Mouse (Mus musculus) frontal cortex, adult 2 months (tissue): Measurements from ENCODE around the gene Vmn1r20. TPM values are rescaled to one million over a fixed set of nuclear protein-coding genes. Genes with fewer than 3 reads are reported as not detected.
A peak's percentile ranks its signal among the peaks of the same experiment; 100 is the strongest.
"Not testable (repeated sequence)": the region's sequence is repeated elsewhere in the genome, so short reads cannot be mapped to it uniquely, and the experiment has no call there.

Source experiments
- DNase-seq, 2 experiments: peaks; one replicate each; pipeline ENCODE4 v3.0.0; 2022; ENCODE audit warnings: low spot score in 1 of 2; ENCODE audit errors: extremely low spot score in 1 of 2
- polyA plus RNA-seq: library from polyadenylated mRNA; depleted of rRNA; stranded (reverse); fragments of >200 nt; gene quantifications from 2 replicates; pipeline ENCODE4 v1.2.3, GENCODE M21; 2012; rRNA removed

Vmn1r20 gene
- not detected in 2 replicates for polyA plus RNA-seq

DNA sequence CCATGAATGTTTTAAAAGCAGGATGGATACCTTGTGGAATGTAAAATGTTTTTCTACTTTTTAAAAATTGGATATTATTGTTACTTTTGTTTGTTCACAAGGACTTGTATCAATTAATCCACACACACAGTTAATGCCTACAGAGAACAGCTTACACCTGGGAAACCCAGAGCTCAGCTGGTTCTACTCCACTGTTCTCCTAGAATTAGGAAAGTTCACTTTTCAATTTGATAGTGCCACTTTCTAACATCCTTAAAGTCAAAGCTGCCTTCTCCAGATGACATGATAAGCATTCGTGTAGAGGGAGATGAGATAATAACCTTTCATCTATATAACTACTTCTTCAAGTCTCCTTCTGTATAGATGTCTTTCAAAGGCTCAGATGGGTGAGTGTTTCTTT is at the start of gene Vmn1r20:
Vmn1r20 (plus strand) TSS at position 301 of the 400 bp plus-strand sequence.
- DNase-seq: no peak

GRCm38 (mm10) chr6:57395683-57396082 is 33.0 kb upstream of the Vmn1r20 start, which contains the start of gene Vmn1r18:
TSS of gene Vmn1r18 (minus strand) at chr6:57395783.
- DNase-seq: no peak

DNA sequence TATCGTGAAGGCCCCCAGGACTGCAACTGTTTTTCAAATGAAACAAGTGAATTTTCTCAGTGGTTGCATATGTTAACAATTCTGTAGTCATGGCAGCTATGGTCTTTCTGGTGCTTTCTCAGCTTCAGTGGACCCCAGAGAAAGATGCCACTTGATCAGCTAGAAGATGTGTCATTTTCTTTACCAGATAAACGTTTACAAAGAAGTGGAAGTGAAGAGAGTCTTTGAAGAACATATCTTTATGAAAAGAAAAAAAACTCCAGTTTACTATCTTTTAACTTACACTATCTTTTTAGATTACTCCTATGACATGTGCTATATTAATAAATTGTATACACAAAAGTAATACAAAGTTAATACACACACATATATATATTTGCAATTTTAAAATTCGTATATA is 25.2 kb upstream of the Vmn1r20 start, which contains the start of gene Vmn1r19:
Vmn1r19 (plus strand) TSS at position 301 of the 400 bp plus-strand sequence.
- DNase-seq: not testable (repeated sequence)

DNA sequence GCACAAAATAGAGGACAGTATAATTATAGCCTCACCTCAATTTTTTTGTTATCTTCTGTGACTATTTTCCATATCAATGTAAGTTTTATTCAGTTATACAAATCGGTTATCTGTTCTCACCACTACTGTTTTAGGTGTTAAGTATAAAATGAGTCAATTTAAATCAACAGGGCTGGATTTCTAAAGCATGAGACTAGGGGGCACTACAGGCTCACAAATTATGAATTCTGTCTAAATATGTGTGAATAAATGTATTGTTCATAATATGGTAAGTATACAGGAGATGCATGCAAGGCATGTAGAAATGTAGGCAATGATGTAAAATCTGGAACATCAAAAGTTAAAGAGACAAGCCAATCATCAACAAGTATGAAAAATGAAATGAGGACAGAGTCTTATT is 2.5 kb downstream of the Vmn1r20 start:
- peak in 1 of 2 experiments; percentile 58 for DNase-seq

- DNase-seq: not testable (repeated sequence)
These were observed 39.4 kb downstream of the Vmn1r20 start for GRCm38 (mm10) chr6:57468161-57468560.

Other genes starting within 250 kb of the Vmn1r20 start
- gene Vmn1r13, start 225.6 kb upstream of the Vmn1r20 start, polyA plus RNA-seq: not detected in 2 replicates
- not detected in 2 replicates for gene Vmn1r14, start 197.2 kb upstream of the Vmn1r20 start, polyA plus RNA-seq
- not detected in 2 replicates for gene Vmn1r15, start 171.0 kb upstream of the Vmn1r20 start, polyA plus RNA-seq
- gene Vmn1r16, start 99.4 kb upstream of the Vmn1r20 start, polyA plus RNA-seq: not detected in 2 replicates
- gene Vmn1r17, start 65.2 kb upstream of the Vmn1r20 start, polyA plus RNA-seq: not detected in 2 replicates
- gene Vmn1r18, start 33.1 kb upstream of the Vmn1r20 start, polyA plus RNA-seq: not detected in 2 replicates
- not detected in 2 replicates for gene Vmn1r19, start 25.1 kb upstream of the Vmn1r20 start, polyA plus RNA-seq
- 32.9 and 35.2 TPM in 2 replicates for gene Ppm1k, start 106.5 kb downstream of the Vmn1r20 start, polyA plus RNA-seq
- 6.8 and 8.1 TPM in 2 replicates for gene Herc6, start 152.1 kb downstream of the Vmn1r20 start, polyA plus RNA-seq